Mouse (Mus musculus) gastrocnemius, postnatal 14 days (tissue): ENCODE results near the gene Tln1. TPM values are rescaled to one million over a fixed set of nuclear protein-coding genes. Genes with fewer than 3 reads are reported as not detected.
"Not testable (repeated sequence)": the region's sequence is repeated elsewhere in the genome, so short reads cannot be mapped to it uniquely, and the experiment has no call there.

ENCODE experiments used
- DNase-seq: peaks from one replicate; pipeline ENCODE4 v3.0.0; 2021; ENCODE audit warnings: mixed read lengths
- intact Hi-C: fragments of 180-260 bp; cut with DNase I; formaldehyde crosslinking; loops from one replicate; pipeline ENCODE4 v1.15.1; 2025; ENCODE audit warnings: low total_unique reads
- long read RNA-seq, 2 experiments: library from polyadenylated mRNA; stranded (forward); transcript quantifications; one replicate each; pipeline ENCODE4 v2.0.0; 2021
- total RNA-seq, 2 experiments: library from RNA; stranded (reverse); gene quantifications; 2 replicates each; pipeline ENCODE4 v1.2.3; 2021

Tln1 gene
- total RNA-seq = 10 to 100 TPM; 67.6 to 77.4 TPM
- long read RNA-seq, experiment 1, full-length matches to known transcripts = 11 of 38 reads
- long read RNA-seq, experiment 1, partial matches to known transcripts = 22 of 38 reads
- long read RNA-seq, experiment 1, other reads (novel, unspliced or antisense) = 5 of 38 reads
- long read RNA-seq, experiment 2, full-length matches to known transcripts = 9 of 51 reads
- long read RNA-seq, experiment 2, partial matches to known transcripts = 36 of 51 reads
- long read RNA-seq, experiment 2, other reads (novel, unspliced or antisense) = 6 of 51 reads

DNA sequence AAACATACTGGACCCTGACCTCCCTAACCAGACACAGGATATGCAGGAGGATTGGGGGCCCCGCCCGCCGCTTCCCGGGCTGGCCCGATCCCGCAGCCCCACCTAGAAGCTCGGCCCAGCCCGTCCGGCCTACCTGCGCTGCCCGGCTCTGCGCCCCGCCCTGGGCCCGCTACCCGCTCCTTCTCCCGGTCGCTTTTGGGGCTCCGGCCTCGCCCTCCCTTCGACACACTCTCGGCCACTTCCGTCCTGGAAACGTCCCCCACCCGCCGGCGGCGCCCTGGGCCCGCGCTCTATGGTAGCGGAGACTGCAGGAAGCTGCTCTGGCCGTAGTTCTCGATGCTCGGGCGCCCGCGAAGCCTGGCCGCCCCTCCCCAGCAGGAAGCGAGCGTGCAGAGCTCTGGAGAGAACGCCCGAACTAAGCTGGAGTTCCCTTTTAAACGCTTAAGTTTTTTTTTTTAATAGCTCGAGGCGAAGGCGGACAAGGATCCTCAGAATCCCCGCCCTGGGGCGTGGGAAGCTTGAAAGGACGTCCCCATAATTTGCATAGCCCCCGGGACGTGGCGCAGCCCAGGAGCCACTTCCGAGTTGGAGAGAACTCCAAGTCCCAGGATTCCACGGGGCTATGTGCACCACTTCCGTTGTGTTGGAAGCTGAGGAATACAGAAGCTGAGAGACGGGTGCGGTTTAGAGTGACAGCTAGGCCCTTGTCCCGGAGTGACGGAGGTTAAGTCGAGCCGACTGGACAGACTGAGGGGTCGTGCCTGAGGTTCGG is at the start of gene Tln1, which contains the start of gene Creb3:
Gene Tln1 (minus strand): TSS at position 695 of the 772 bp plus-strand sequence.
Gene Creb3 (plus strand): TSS at position 336 of the 772 bp plus-strand sequence.
- peak; percentile 94 for DNase-seq
- intact Hi-C loops = no loop called here

DNA sequence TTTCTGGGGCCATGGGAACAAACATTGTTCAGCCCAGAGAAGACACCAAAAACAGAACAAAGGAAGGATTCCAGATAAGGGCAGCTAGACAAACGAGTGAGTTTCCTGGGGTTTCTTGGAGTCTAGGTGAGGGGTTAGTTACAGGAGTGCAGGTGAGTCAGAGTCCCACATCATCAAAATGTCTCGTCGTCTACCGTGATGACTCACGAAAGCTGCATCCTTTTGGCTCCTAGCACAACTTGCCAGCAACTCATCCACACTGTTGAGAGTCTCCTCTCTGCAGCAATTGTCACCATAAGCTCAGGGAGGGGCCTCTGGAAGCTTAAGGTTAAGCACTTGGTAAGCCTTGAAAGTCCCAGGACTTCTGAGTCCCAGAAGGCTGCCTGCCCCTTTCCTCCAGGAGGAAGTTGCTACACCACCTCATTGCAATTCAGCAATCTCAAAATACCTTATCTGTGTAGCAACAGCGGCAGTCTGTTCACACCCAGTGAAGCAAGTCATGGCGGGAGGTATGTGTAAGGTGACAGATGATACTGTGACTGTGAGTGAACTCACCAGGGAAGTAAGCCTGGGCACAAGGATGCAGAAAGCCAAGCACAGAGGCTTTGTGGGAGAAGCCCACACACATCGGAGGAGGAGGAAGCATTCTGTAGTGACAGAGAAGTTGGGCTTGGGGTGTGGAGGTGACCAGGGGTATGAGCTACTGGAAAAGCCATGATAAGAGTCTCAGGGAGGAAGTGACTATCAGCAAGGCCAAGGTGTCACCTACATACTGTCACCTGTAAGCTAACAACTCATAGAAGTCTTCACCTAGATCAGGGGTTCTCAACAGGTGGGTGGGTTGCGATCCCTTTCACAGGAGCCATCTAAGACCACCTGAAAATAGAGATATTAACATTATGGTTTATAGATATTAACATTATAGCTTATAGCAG is 42.5 kb upstream of the Tln1 start:
- intact Hi-C loops = no loop called here

DNA sequence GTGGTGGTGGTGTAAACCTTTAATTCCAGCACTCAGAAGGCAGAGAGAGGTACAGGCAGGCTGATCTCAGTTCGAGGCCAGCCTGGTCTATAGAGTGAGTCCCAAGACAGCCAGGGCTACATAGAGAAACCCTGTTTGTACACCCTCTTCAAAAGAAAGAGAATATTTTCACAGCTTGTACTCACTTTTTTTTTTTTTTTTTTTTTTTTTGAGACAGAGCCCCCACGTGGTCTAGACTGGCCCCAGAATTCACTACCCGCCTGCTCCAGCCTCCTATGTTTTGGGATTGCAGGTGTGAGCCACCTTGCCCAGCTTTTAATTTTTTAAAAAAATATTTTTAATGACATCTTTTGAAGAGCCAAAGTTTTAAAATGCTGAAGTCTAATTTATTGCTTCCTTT is 41.6 kb upstream of the Tln1 start:
- intact Hi-C loops = no loop called here
- no peak for DNase-seq

More for the DNA sequence above, 42.5 kb upstream of the Tln1 start:
- no peak for DNase-seq

DNA sequence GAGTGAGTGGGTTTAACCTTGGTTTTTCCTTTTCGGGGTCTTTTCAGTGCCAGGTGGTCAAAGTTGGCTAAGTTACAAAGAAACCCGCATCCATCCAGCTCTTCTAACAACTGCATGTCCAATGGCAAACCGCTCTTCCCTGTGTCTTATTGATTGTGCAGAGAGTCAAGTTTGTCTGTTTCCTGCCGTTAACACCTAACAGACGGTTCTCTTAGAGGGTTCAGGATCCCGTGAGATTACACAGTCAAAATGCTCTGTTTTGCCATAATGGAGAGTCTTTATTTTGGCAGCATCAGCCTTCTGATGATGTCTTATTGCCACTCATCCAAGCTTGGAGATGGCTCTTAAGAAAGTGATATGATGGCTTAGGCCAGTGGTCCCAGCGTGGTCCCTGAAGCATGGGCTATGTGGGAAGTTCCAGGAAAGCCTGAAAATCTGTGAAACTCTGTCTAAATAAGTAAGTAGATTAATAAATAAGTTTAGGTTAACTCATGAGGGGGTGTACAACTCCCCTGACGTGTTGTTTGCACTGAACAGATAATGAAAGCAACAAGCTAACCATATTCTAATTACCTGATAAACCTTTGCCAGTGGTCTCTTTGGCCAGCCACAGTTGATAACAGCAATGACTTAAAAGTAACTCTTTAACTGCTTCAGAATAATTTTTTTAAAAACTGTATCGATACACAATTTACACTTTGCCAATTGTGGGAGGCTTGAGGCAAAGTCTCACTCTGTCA is 37.9 kb upstream of the Tln1 start:
- intact Hi-C loops = no loop called here
- DNase-seq = no peak

DNA sequence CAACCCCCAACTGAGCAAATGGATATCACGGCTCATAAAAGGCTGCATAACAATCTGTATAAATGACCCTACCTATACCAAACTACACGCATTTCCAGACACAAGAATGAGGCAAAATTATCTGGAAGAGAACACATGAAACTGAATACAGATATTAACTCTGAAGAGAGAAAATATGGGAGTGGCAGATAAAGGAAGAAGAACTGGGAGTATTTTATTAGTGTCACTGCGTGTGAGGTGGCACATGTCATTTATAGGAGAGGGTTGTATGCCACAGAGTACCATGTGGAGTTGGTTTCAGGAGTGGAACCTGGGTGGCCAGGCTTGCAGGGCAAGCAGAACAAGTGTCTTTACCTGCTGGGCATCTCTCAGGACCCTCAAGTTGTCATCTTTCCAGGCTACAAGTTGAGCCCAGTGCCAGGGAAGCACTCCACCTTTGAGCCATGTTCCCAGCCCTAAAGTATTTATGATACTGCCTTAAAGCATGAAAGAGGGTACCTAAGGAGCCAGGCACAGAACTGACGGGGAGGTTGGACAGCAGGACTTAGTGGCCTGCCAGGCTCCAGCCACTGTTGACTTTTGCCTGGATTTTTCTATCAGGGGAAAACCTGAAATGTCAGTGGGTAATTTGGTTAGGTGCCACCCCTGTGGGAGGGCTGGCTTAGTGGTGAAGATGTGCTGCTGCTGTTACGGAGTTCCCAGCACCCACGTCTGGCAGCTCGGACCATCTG is 36.3 kb upstream of the Tln1 start:
- intact Hi-C loops = no loop called here
- DNase-seq = no peak

DNA sequence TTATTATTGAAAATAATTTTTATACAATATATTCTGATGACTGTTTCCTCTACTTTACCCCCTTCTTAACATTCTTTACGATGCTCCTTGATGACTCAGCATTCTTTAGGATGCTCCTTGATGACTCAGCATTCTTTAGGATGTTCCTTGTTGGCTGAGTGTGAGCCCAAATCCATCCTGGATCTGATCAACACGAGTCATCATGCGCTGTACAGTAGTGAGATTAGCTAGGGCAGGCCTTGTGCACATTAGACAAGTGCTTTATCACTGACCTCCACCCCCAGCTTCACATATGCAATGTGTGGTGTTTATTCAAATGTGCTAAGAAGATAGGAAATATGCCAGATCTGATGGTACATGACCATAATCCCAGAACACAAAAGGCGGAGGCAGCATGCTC is 35.7 kb upstream of the Tln1 start:
- intact Hi-C loops = no loop called here
- DNase-seq = no peak

DNA sequence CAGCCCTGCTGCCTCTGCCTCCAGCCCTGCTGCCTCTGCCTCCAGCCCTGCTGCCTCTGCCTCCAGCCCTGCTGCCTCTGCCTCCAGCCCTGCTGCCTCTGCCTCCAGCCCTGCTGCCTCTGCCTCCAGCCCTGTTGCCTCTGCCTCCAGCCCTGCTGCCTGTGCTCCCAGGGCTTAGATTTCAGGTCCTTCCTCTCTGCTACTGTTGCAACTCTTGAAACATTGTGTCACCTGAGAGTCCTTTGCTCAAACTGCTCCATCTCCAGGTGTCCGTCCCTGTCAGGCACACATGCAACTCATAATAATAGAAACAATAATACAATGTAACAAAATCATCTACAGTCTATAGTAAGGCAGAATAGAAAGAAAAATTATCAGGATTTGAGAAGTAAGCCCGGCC is 34.1 kb upstream of the Tln1 start:
- DNase-seq, intact Hi-C loops: not testable (repeated sequence)

DNA sequence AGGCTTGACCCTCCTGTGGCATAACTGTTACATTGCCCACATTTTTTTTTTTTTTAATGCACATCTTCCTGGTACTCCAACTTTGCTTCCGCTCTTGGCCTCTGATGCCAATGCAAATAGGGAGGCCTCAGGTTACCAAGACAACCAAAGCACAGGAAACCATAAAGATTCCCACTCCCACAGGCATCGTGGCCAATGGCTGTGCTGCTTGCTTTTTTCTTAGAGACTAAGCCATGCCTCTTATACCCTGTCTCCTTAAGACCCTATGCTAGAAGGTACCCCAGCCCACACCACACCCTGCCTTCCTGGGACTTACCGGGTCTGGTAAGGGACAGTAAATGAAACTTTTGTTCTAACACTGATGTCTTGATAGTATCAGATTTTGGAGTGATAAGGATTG is 31.0 kb upstream of the Tln1 start:
- intact Hi-C loops = no loop called here
- DNase-seq = no peak

DNA sequence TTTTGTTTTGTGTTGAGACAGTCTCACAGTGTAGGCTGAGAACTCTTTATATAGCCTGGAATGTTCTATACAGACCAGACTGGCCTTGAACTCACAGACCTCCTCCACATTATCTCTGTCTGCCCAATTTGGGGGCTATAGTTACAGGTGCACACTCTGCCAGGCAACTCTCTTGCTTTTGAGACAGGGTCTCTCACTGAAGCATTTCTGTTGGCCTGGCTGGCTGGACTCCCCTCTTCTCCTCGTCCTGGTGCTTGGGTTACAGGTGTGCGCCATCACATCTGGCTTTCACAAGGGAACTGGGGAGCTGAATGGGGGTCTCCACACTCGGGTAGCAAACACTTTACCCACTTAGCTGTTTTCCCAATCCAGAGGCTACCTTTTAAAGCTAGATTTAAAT is 29.5 kb upstream of the Tln1 start:
- intact Hi-C loops = no loop called here
- DNase-seq = no peak

DNA sequence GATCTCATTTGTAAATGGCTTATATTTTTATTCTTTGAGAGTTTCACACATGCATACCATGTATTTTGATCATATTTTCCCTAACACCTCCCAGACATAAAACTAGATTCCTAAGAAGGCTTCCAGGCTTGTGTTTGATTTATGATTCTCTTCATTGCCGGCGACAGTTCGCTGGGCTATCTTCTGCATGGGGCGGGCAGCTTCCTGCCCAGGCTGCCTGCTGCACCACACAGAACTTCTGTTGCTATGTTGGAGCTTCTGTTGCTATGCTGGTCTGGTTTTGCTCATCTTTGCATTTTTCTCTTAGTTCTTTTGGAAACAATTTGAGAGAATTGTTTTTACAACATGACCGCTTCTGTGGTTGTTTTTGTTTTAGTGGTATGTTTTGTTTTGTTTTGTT is 29.1 kb upstream of the Tln1 start:
- intact Hi-C loops = no loop called here

DNA sequence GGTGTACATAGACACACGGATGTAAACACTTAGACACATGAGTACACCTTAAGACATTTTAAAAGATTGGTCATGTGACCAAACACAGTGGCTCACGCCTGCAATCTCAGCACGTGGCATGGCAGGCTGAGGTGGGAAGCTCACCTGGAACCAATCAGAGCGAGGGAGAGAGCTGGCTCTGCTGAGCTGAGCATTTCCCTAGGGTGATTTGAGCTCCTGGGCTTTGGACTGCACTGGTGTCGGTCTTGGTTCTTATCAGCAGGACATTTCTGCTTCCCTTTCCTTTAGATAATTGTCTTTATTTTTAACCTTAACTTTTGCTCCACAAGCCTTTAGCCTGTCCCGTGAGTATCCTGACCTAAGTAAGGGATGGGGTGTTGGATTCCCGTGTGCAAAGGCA is 25.2 kb upstream of the Tln1 start:
- intact Hi-C loops = no loop called here
- no peak for DNase-seq

More for the DNA sequence above, 29.1 kb upstream of the Tln1 start:
- no peak for DNase-seq

DNA sequence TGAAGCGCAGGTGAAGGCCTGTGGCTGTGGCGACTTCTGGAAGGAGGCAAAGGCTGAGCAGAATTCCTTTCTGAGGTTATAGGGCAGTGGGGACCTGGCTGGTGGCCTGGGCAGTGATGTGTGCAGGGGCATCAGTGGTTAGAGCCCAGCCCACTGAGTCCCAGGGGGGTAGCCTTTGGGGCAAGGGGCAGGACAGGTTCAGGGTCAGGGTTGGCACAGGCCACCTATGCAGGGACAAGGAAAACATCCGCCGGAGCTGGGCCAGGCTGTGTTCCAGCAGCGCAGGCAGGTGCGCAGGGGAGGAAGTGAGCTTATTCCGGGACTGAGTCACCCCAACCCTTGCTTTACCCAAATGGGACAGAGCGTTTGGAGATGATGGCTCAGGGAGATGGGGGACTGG is 23.9 kb upstream of the Tln1 start:
- DNase-seq = no peak
- intact Hi-C loops = no loop called here

DNA sequence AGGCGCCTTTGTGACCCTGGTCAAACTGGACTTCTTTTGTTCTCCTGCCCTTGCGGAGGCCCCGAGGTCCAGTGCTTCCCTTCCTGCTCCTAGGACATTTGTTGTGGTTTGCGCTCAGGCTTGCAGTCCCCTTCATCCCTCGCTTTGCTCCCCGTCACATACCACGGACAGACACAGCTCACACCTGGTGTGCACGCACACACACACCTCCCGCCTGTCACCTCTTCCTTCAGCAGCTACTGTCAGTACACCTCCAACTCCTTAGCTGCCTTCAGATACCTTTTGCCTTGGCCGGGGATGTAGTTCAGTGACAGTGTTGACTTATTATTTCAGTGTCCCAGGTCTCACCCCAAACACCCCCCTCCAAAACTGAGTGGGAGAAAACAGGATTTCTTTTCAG is 23.2 kb upstream of the Tln1 start:
- intact Hi-C loops = no loop called here
- no peak for DNase-seq

DNA sequence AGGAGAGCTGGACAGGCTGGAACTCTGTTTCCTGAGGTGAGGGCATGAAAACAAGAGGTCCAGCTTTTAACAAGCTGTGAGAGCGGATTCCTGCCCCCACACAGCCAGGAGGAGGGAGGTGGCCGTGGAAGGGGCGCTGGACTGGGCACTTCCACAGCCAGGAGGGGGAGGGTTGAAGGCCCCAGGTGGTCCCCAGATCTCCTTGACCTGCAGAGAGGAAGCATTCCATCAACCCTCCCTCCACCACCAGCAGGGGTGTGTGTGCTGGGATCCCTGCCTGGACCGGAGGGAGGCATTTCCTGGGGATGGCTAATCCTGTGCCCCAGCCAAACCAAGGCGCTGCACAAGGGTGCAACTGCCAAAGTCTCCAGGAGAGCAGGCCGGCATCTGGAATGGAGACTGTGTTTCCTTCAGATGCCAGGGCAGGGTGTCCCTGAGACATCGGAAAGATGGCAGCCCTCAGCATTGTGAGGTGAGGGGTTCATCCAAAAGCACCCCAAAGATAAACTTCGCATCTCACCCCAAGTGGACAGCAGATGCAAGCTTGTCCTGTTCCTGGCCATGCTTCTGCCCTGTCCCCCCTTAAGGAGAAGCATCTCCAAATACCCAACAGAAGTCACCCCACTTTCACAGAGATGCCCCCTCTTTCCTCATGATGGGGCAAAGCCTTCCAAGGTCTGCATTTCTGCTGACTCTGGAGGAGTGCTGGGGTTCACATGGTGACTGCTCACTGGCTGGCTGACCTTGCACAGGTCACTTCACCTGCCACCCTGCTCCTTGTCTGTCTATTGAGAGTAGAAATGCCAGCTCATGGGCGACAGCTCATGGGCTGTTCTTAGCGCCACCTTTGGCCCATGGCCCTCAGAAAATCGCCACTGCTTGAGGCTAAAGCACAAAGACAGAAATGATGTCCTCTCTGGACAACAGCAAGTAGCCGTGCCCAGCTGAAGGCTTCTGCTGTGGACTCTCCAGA is 22.2 kb upstream of the Tln1 start, which contains the start of gene Msmp:
Gene Msmp (minus strand): TSS at position 51 of the 973 bp plus-strand sequence.
- DNase-seq = no peak
- intact Hi-C loops = no loop called here

DNA sequence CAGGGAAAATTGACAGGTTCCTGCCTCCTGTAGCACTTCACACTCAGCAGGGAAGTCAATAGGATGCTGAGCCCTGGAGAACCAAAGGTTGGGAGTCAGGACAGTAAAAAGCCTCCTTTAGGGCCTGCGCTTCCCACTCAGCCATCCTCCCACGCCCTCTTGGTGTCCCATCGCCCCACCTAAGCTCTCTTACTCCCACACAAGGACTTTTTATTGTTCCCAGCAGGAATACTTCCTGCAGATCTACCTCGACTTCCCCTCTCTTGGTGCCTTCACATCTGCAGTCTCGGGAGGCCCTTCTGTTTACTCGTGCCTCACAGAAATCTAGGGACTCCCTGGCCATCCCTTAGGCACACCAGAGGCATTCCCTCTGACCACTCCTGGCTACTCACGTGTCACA is 20.9 kb upstream of the Tln1 start:
- DNase-seq = no peak
- intact Hi-C loops = no loop called here

DNA sequence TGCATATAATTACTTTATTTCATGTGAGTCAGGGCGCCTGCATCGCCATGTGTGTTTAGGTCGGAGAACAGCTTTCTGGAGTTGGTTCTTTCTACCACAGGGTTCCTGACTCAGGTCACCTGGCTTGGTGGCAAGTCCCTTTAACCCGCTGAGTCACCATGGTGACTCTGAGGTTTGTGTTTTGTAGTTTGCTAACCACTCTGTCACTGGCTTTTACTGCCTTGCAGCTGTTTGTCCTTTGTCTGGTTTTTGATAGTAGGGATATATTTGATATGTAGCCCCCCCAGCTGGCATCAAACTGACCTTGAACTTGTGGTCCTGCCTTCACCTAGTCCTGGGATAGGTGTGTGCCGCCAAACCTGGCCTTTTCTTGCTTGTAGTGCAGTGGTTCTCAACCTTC is 19.8 kb upstream of the Tln1 start:
- intact Hi-C loops = no loop called here
- no peak for DNase-seq

DNA sequence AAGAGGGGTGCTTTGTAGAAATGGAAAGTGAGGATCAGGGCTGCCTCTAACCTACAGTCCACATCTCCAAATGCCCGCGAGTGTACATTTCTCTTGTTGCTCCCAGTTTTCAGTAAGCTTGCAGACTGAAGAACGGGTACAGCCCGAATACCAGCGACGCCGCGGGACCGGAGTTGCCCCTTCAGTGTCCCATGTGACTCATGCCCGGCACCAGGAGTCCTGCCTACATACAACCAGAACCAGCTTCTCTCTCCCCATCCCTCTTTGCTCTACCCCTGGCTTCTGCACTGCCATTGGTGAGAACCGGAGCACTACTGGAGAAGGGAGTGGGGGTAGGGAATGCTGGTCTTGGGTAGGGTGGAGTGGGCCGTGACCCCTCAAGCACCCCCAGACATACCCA is 18.9 kb upstream of the Tln1 start:
- intact Hi-C loops = no loop called here
- DNase-seq = no peak

DNA sequence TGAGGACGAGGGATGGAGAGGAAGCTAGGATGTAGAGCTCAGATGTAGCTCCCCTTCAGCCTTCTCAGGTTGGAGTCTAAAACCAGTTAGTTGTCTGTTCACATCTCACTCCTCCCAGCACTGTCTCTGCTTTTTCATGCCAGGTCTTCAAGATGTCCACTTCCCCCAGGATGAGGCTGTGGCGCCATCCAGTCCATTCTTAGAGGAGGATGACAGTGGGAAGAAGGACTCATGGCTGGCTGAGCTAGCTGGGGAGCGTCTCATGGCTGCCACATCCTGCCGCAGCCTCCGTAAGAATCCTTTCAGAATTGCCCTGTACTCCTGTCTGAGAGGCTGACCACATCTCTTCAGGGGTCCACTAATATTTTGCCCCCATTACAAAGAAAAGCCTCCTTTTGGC is 18.2 kb upstream of the Tln1 start:
- intact Hi-C loops = no loop called here
- no peak for DNase-seq
